Mouse (Mus musculus) intestine, embryonic 15.5 days (tissue): ENCODE measurements at regions not wholly inside any gene's neighbourhood (a gene's known extent, or its start where the extent isn't known, plus 50 kb on each side); places are given as distances from the start of the nearest gene placed in this dataset.

Source experiments
- ATAC-seq: fragments of 200-750 bp; cut with Nextera tagmentation; 2 replicates; pipeline ENCODE4 v1.8.0; 2017; ENCODE audit warnings: moderate TSS enrichment, moderate library complexity
- H3K27ac ChIP-seq: fragments of 300-500 bp; sonication (generic); 2 replicates; pipeline ENCODE4 v1.5.1; 2015; ENCODE audit warnings: mild to moderate bottlenecking, inconsistent platforms
- H3K27me3 ChIP-seq: fragments of 300-500 bp; sonication (generic); replicated peaks from 2 replicates; pipeline ENCODE4 v1.6.1; 2015; ENCODE audit warnings: inconsistent platforms
- H3K36me3 ChIP-seq: fragments of 300-500 bp; sonication (generic); 2 replicates; pipeline ENCODE4 v1.6.1; 2015; ENCODE audit warnings: inconsistent platforms
- H3K4me1 ChIP-seq: fragments of 300-500 bp; sonication (generic); replicated peaks from 2 replicates; pipeline ENCODE4 v1.6.1; 2015; ENCODE audit warnings: inconsistent platforms
- H3K4me2 ChIP-seq: fragments of 300-500 bp; sonication (generic); replicated peaks from 2 replicates; pipeline ENCODE4 v1.6.1; 2015; ENCODE audit warnings: mild to moderate bottlenecking, inconsistent platforms
- H3K4me3 ChIP-seq: fragments of 300-500 bp; sonication (generic); replicated peaks from 2 replicates; pipeline ENCODE4 v1.5.1; 2015; ENCODE audit warnings: inconsistent platforms
- H3K9ac ChIP-seq: fragments of 300-500 bp; sonication (generic); 2 replicates; pipeline ENCODE4 v1.6.1; 2015; ENCODE audit warnings: inconsistent platforms
- H3K9me3 ChIP-seq: fragments of 300-500 bp; sonication (generic); 2 replicates; pipeline ENCODE4 v1.6.1; 2016; ENCODE audit warnings: inconsistent platforms
- WGBS: fragments of 180-500 bp; shearing (Covaris S2); methylation state at CpG from one replicate; pipeline ENCODE4 v1.1.7; 2015; 5-methylcytosine and 5-hydroxymethylcytosine counted together

GRCm38 (mm10) chr17:80846996-80847810 lies 97.2 kb upstream of the Tmem178 start:
- H3K9me3 ChIP-seq, result no peaks in the 10 kb centered on the region
- H3K9ac ChIP-seq, result no peak overlapping the region
- H3K4me2 ChIP-seq, result peak overlapping the region; percentile 35
- H3K27ac ChIP-seq, result no peak overlapping the region
- peak; percentile 75 for ATAC-seq
- WGBS, result 63% methylated on average over 23 of the region's 23 CpGs
- H3K36me3 ChIP-seq, result no peaks in the 10 kb centered on the region
- no peak overlapping the region for H3K4me3 ChIP-seq
- no peaks in the 10 kb centered on the region for H3K27me3 ChIP-seq
- H3K4me1 ChIP-seq, result no peaks in the 10 kb centered on the region

GRCm38 (mm10) chr17:80845349-80845748 lies 99.1 kb upstream of the Tmem178 start:
- Histone ChIP-seq H3K27me3 (no peaks in the 10 kb centered on the region), H3K4me2 (no peak overlapping the region), H3K9ac (no peak overlapping the region), H3K36me3 (no peaks in the 10 kb centered on the region), H3K4me1 (no peaks in the 10 kb centered on the region), H3K27ac (no peak overlapping the region), H3K9me3 (no peaks in the 10 kb centered on the region), H3K4me3 (no peak overlapping the region)
- WGBS, result 80% methylated on average over 7 of the region's 7 CpGs
- ATAC-seq, result no peak

- Histone ChIP-seq H3K27me3 (no peaks in the 10 kb centered on the region), H3K36me3 (no peaks in the 10 kb centered on the region), H3K27ac (no peak overlapping the region), H3K4me2 (no peak overlapping the region), H3K4me3 (no peak overlapping the region), H3K9me3 (no peaks in the 10 kb centered on the region), H3K4me1 (no peaks in the 10 kb centered on the region), H3K9ac (no peak overlapping the region)
- 89% methylated on average over 4 of the region's 4 CpGs for WGBS
- no peak for ATAC-seq
Measured at GRCm38 (mm10) chr17:80841903-80842302, 102.5 kb upstream of the Tmem178 start.

- Histone ChIP-seq H3K36me3 (no peaks in the 10 kb centered on the region), H3K27ac (no peak overlapping the region), H3K9ac (no peak overlapping the region), H3K4me1 (no peaks in the 10 kb centered on the region), H3K27me3 (no peaks in the 10 kb centered on the region), H3K9me3 (no peaks in the 10 kb centered on the region), H3K4me2 (no peak overlapping the region), H3K4me3 (no peak overlapping the region)
- no peak for ATAC-seq
- 89% methylated on average over 6 of the region's 6 CpGs for WGBS
Measured at GRCm38 (mm10) chr17:80840896-80841295, 103.5 kb upstream of the Tmem178 start.

- Histone ChIP-seq H3K4me2 (no peak overlapping the region), H3K9ac (no peak overlapping the region), H3K4me1 (no peaks in the 10 kb centered on the region), H3K9me3 (no peaks in the 10 kb centered on the region), H3K4me3 (no peak overlapping the region), H3K27me3 (no peaks in the 10 kb centered on the region), H3K27ac (no peak overlapping the region), H3K36me3 (no peaks in the 10 kb centered on the region)
- 93% methylated on average over 4 of the region's 4 CpGs for WGBS
- no peak for ATAC-seq
Measured at GRCm38 (mm10) chr17:80840452-80840851, 104.0 kb upstream of the Tmem178 start.

- no peaks in the 10 kb centered on the region for H3K9me3 ChIP-seq
- H3K36me3 ChIP-seq, result no peaks in the 10 kb centered on the region
- no peaks in the 10 kb centered on the region for H3K4me1 ChIP-seq
- no peak overlapping the region for H3K4me2 ChIP-seq
- H3K27ac ChIP-seq, result no peak overlapping the region
- H3K4me3 ChIP-seq, result no peak overlapping the region
- ATAC-seq, result no peak
- no peak overlapping the region for H3K9ac ChIP-seq
- no peaks in the 10 kb centered on the region for H3K27me3 ChIP-seq
Measured at GRCm38 (mm10) chr17:80834701-80835100, 106.4 kb upstream of the Map4k3 start.

- Histone ChIP-seq H3K4me3 (no peak overlapping the region), H3K9me3 (no peaks in the 10 kb centered on the region), H3K9ac (no peak overlapping the region), H3K4me1 (no peaks in the 10 kb centered on the region), H3K27ac (no peak overlapping the region), H3K36me3 (no peaks in the 10 kb centered on the region), H3K27me3 (no peaks in the 10 kb centered on the region), H3K4me2 (peak overlapping the region; percentile 41)
- WGBS, result 35% methylated on average over 5 of the region's 5 CpGs
- ATAC-seq, result no peak; the same call in 1 of the 2 replicates
Measured at GRCm38 (mm10) chr17:80834176-80834517, 105.9 kb upstream of the Map4k3 start.

- no peak overlapping the region for H3K9ac ChIP-seq
- no peaks in the 10 kb centered on the region for H3K36me3 ChIP-seq
- no peak overlapping the region for H3K4me3 ChIP-seq
- peak overlapping the region; percentile 41 for H3K4me2 ChIP-seq
- H3K4me1 ChIP-seq, result no peaks in the 10 kb centered on the region
- 24% methylated on average over 10 of the region's 10 CpGs for WGBS
- H3K9me3 ChIP-seq, result no peaks in the 10 kb centered on the region
- peak; percentile 63 for ATAC-seq
- H3K27me3 ChIP-seq, result no peaks in the 10 kb centered on the region
- no peak overlapping the region for H3K27ac ChIP-seq
Measured at GRCm38 (mm10) chr17:80833355-80834175, 105.3 kb upstream of the Map4k3 start.

- Histone ChIP-seq H3K27me3 (no peaks in the 10 kb centered on the region), H3K4me2 (no peak overlapping the region), H3K4me3 (no peak overlapping the region), H3K36me3 (no peaks in the 10 kb centered on the region), H3K4me1 (0 out of 2 replicates have a peak, but pooled peaks cover 7% of the 10 kb centered on the region), H3K9me3 (no peaks in the 10 kb centered on the region), H3K27ac (no peak overlapping the region), H3K9ac (no peak overlapping the region)
- 75% methylated on average over 4 of the region's 4 CpGs for WGBS
- ATAC-seq, result no peak
Measured at GRCm38 (mm10) chr17:80831686-80832085, 103.4 kb upstream of the Map4k3 start.

- Histone ChIP-seq H3K4me3 (no peak overlapping the region), H3K9me3 (no peaks in the 10 kb centered on the region), H3K36me3 (no peaks in the 10 kb centered on the region), H3K4me2 (no peak overlapping the region), H3K9ac (no peak overlapping the region), H3K27ac (no peak overlapping the region), H3K4me1 (peaks cover 26% of the 10 kb centered on the region), H3K27me3 (no peaks in the 10 kb centered on the region)
- no peak for ATAC-seq
- 34% methylated on average over 2 of the region's 2 CpGs for WGBS
Measured at GRCm38 (mm10) chr17:80827896-80828295, 99.6 kb upstream of the Map4k3 start.

- Histone ChIP-seq H3K27me3 (no peaks in the 10 kb centered on the region), H3K36me3 (no peaks in the 10 kb centered on the region), H3K4me1 (peaks cover 26% of the 10 kb centered on the region), H3K9me3 (no peaks in the 10 kb centered on the region), H3K4me3 (no peak overlapping the region), H3K9ac (no peak overlapping the region), H3K27ac (no peak overlapping the region), H3K4me2 (no peak overlapping the region)
- WGBS, result 68% methylated on average over 17 of the region's 17 CpGs
- no peak for ATAC-seq
Measured at GRCm38 (mm10) chr17:80827361-80827760, 99.1 kb upstream of the Map4k3 start.

GRCm38 (mm10) chr17:80825971-80826730 lies 97.9 kb upstream of the Map4k3 start:
- Histone ChIP-seq H3K36me3 (no peaks in the 10 kb centered on the region), H3K9me3 (no peaks in the 10 kb centered on the region), H3K4me1 (peaks cover 26% of the 10 kb centered on the region), H3K27me3 (no peaks in the 10 kb centered on the region), H3K9ac (no peak overlapping the region), H3K4me3 (no peak overlapping the region), H3K27ac (peak overlapping the region; percentile 83), H3K4me2 (peak overlapping the region; percentile 31)
- 19% methylated on average over 12 of the region's 12 CpGs for WGBS
- peak; percentile 84 for ATAC-seq
